Mouse (Mus musculus) testis, adult 2 months (tissue): Measurements from ENCODE around the gene Olfr718-ps1. TPM values are rescaled to one million over a fixed set of nuclear protein-coding genes. Genes with fewer than 3 reads are reported as not detected.

Experiments used
- H3K27ac ChIP-seq: fragments of 200-500 bp; 2 replicates; pipeline ENCODE4 v1.5.1; 2012; ENCODE audit warnings: low read depth, low read length; ENCODE audit not compliant: control insufficient read depth, insufficient read depth
- H3K27me3 ChIP-seq: fragments of 200-500 bp; 2 replicates; pipeline ENCODE4 v1.6.1; 2012; ENCODE audit warnings: mild to moderate bottlenecking, low read length, moderate library complexity; ENCODE audit not compliant: control insufficient read depth, insufficient read depth
- H3K36me3 ChIP-seq: fragments of 200-500 bp; 2 replicates; pipeline ENCODE4 v1.6.1; 2012; ENCODE audit warnings: mild to moderate bottlenecking, low read length; ENCODE audit not compliant: control insufficient read depth, insufficient read depth
- H3K4me1 ChIP-seq: fragments of 200-500 bp; 2 replicates; pipeline ENCODE4 v1.6.1; 2012; ENCODE audit warnings: low read length; ENCODE audit not compliant: control insufficient read depth, insufficient read depth
- H3K4me3 ChIP-seq: fragments of 200-500 bp; 2 replicates; pipeline ENCODE4 v1.5.1; 2012; ENCODE audit warnings: low read depth, mild to moderate bottlenecking, low read length, moderate library complexity, mixed read lengths; ENCODE audit not compliant: control insufficient read depth
- CTCF ChIP-seq: fragments of 200-500 bp; IDR thresholded peaks from 2 replicates; pipeline ENCODE4 v1.5.1; 2012; ENCODE audit warnings: low read depth, mild to moderate bottlenecking, inconsistent platforms, low read length, moderate library complexity; ENCODE audit not compliant: control insufficient read depth, insufficient read depth, insufficient replicate concordance
- POLR2A ChIP-seq: fragments of 200-500 bp; IDR thresholded peaks from 2 replicates; pipeline ENCODE4 v1.6.1; 2012; ENCODE audit warnings: low read depth, mild to moderate bottlenecking, inconsistent platforms, low read length, moderate library complexity; ENCODE audit not compliant: control insufficient read depth
- polyA plus RNA-seq: library from polyadenylated mRNA; depleted of rRNA; stranded (reverse); fragments of >200 nt; gene quantifications from 2 replicates; pipeline ENCODE4 v1.2.3, GENCODE M21; 2012

Olfr718-ps1 gene
- polyA plus RNA-seq, 1 experiment = not detected

DNA sequence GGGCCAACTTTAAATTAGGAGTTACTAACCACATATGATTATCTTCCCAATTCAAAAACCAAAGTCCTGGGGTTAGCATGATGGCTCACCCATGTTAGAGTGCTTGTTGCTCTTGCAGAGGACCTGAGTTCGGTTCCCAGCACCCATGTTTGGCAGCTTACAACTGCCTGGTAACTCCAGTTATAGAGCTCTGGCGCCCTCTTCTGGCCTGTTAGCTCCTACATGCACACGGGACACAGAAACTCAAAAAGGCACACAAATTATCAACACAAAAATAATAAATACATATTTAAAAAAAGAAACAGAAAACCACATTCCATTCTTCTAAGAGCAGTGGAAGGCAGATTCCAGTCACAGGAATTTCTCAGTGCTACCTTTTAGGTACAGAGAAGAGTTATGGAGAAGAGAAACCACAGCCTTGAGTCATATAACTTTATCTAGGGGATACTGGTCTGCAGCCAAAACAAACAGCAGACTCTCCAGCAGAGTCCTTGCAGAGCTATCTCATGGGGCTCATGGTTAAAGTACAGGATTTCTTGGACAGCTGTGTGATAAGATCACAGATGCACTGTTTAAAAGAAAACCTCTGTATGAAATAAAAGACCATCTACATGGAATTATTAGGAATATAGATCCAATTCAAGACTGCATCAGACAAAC lies 30.3 kb upstream of the Olfr718-ps1 start:
- Histone ChIP-seq H3K36me3 (no peaks in the 10 kb centered on the region; the same call in none of the 2 replicates), H3K27ac (no peak overlapping the region), H3K4me3 (no peak overlapping the region), H3K27me3 (no peaks in the 10 kb centered on the region), H3K4me1 (peaks cover 6% of the 10 kb centered on the region)
- TF ChIP-seq CTCF (peak; percentile 26; the same call in 1 of the 2 replicates), POLR2A (no peak)

DNA sequence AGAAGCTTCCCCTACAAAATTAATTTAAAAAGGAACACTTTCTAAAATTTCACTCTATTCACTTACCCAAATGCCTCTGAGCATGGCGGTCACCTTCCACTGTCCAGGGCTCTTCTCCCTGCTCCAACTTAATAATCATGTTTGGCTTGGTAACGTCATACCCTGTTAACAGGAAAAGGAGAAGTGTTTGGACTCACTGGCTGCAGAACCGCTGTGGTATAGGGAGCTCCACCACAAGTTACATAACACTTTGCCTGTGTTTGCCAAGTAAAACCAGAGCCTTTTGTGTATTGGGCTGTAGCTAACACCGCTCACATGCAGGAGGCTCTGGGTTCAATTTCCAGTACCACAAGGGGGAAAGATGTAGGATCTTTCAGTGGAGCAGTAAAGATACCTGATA lies 28.6 kb upstream of the Olfr718-ps1 start:
- Histone ChIP-seq H3K27ac (no peak overlapping the region), H3K27me3 (no peaks in the 10 kb centered on the region), H3K36me3 (no peaks in the 10 kb centered on the region; the same call in none of the 2 replicates), H3K4me1 (peaks cover 6% of the 10 kb centered on the region), H3K4me3 (no peak overlapping the region)
- no peak for TF ChIP-seq POLR2A
- TF ChIP-seq CTCF = no peak

DNA sequence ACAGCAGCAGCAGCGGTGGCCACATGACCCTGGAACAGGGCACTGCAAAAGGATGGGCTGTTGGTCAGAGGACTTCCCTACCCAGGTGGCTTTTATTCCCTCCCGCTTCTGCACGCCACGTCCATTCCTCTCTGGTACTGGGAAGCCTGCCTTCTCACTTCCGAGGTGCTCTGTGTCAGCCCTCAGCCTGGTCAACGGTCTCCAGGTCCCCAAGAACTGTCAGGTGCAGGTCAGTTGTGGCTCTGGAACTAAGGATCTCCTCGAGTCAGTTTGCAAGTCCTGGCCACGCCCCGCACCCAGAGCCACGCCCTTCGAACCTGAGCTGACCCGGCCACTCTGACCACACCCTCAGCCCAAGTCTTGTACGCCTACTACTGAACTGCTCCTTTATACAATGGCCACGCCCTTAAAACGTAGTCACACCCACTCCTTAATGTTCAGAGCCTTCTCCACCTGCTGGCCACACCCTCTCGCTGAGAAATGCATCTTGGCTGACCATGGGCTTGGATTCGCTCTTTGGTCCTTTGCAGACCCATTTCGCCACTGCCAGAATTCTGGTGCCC lies 18.2 kb upstream of the Olfr718-ps1 start:
- Histone ChIP-seq H3K27ac (peak overlapping the region; percentile 96), H3K36me3 (no peaks in the 10 kb centered on the region), H3K27me3 (no peaks in the 10 kb centered on the region), H3K4me1 (peaks cover 15% of the 10 kb centered on the region), H3K4me3 (peak overlapping the region; percentile 82)
- TF ChIP-seq POLR2A (peak; percentile 90), CTCF (no peak)

DNA sequence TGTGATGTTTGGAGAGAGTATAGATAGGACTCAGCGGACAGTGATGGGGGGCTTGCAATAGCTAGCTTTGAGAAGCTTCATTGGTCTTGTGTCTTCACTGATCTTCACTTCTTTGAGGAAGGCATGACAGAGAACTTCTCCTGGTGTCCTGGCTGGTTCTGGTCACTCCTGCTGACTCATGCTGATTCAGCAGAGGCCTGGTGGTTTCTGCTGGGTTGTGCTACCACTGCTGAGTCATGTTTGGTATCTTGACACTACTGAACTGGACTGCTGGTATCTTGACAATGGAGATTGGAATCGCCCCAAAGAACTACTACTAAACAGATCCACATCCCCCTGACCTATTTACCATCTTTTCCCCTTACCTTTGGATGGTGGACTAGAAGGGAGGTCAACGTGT lies 8.2 kb upstream of the Olfr718-ps1 start:
- Histone ChIP-seq H3K27me3 (no peaks in the 10 kb centered on the region), H3K4me1 (peaks cover 11% of the 10 kb centered on the region), H3K4me3 (no peak overlapping the region), H3K27ac (no peak overlapping the region), H3K36me3 (no peaks in the 10 kb centered on the region)
- no peak for TF ChIP-seq POLR2A
- no peak for TF ChIP-seq CTCF

DNA sequence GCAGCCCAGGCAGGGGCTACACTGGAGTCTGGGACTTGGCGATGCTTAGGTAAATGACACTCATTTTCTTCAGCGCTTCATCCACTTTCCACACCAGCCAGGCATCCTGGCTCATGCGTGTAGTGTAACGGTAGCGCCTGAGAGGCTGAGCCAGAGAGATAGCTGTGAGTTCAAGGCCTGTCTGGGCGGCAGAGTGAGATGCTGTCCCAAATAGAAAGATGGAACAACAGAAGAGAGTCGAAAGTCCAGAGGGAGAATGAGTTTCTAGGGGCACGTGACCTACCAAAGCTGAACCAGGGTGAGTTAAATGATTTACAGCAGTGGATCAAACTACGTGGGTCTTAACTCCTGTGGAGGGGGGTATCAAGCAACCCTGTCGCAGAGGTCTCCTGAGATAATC lies 6.4 kb upstream of the Olfr718-ps1 start:
- TF ChIP-seq CTCF (no peak), POLR2A (no peak)
- Histone ChIP-seq H3K27ac (no peak overlapping the region), H3K4me3 (no peak overlapping the region), H3K36me3 (no peaks in the 10 kb centered on the region), H3K4me1 (peaks cover 11% of the 10 kb centered on the region), H3K27me3 (no peaks in the 10 kb centered on the region)

DNA sequence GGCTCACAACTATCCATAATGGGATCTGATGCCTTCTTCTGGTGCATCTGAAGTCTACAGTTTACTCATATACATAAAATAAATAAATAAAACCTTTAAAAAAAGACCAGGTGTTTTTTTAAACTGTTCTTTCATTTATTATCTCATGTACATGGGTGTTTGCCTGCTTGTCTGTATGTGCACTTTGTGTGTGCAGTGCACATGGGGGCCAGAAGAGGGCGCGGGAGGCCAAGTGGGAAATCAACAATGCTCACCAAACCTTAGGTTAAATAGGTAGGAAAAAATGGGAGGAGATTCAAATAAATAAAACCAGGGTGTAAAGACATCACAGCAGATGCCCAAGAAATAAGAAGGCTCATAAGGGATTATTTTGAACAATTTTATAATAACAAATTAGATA lies 2.7 kb upstream of the Olfr718-ps1 start:
- Histone ChIP-seq H3K27ac (no peak overlapping the region), H3K36me3 (no peaks in the 10 kb centered on the region), H3K27me3 (no peaks in the 10 kb centered on the region), H3K4me3 (no peak overlapping the region), H3K4me1 (peaks cover 4% of the 10 kb centered on the region)
- TF ChIP-seq POLR2A (no peak), CTCF (0 out of 2 replicates have a peak, but pooled peaks have one; percentile 7)

DNA sequence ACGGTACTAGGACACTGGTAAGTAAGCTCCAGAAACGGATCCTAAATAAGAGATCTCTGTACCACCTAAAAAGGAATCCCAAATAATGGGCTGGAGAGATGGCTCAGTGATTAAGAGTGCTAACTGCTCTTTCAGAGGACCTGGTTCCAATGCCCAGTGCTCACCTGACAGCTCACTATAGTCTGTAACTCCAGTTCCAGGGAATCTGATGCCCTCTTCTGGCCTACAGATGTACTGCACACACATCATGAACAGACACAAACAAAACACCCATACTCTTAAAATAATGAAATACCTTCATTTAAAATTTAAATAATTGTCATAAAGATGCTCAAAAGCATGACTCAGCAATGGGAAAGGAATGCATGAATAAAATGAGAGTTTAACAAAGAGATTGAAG lies 2.2 kb upstream of the Olfr718-ps1 start:
- TF ChIP-seq POLR2A = no peak
- no peak for TF ChIP-seq CTCF

DNA sequence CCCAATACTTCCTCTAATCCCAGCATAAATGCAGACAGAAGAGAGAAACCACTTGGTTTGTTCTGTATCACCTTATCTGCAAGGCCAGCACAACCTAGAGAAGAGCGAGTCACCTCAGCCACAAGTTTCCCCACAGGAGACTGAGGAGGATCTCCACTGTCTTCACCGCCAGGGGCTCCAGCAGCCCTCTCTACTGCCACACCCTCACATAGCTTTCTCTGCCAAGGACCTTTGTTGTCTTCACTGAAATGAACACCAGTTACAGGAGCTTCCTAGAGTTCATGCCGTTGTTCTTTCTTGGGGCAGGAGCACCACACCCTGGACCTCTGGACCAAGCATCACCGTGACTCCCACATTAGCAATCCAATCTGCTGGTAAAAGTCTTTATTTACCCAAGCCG lies 1.3 kb upstream of the Olfr718-ps1 start:
- Histone ChIP-seq H3K27ac (no peak overlapping the region), H3K4me1 (peaks cover 3% of the 10 kb centered on the region), H3K27me3 (no peaks in the 10 kb centered on the region), H3K36me3 (no peaks in the 10 kb centered on the region), H3K4me3 (no peak overlapping the region)
- no peak for TF ChIP-seq CTCF
- TF ChIP-seq POLR2A = no peak

More for the DNA sequence above, 2.2 kb upstream of the Olfr718-ps1 start:
- H3K4me1 ChIP-seq = peaks cover 4% of the 10 kb centered on the region
- H3K27me3 ChIP-seq = no peaks in the 10 kb centered on the region
- H3K36me3 ChIP-seq = no peaks in the 10 kb centered on the region
- no peak overlapping the region for H3K27ac ChIP-seq
- no peak overlapping the region for H3K4me3 ChIP-seq
